Mouse (Mus musculus) liver, embryonic 12.5 days (tissue): ENCODE results near the gene Dctn1. TPM values are rescaled to one million over a fixed set of nuclear protein-coding genes. Genes with fewer than 3 reads are reported as not detected.
A peak's percentile ranks its signal among the peaks of the same experiment; 100 is the strongest.

Experiments
- ATAC-seq: fragments of 200-750 bp; cut with Nextera tagmentation; 2 replicates; pipeline ENCODE4 v1.8.0; 2017; ENCODE audit warnings: moderate number of reproducible peaks, mild to moderate bottlenecking, moderate library complexity
- H3K27ac ChIP-seq: fragments of 300-500 bp; sonication (generic); 2 replicates; pipeline ENCODE4 v1.5.1; 2016; ENCODE audit warnings: mild to moderate bottlenecking
- H3K27me3 ChIP-seq: fragments of 300-500 bp; sonication (generic); replicated peaks from 2 replicates; pipeline ENCODE4 v1.6.1; 2016; ENCODE audit warnings: mild to moderate bottlenecking, moderate library complexity
- H3K36me3 ChIP-seq: fragments of 300-500 bp; sonication (generic); 2 replicates; pipeline ENCODE4 v1.6.1; 2016; ENCODE audit warnings: mild to moderate bottlenecking, moderate library complexity
- H3K4me1 ChIP-seq: fragments of 300-500 bp; sonication (generic); 2 replicates; pipeline ENCODE4 v1.6.1; 2016
- H3K4me2 ChIP-seq: fragments of 300-500 bp; sonication (generic); 2 replicates; pipeline ENCODE4 v1.6.1; 2016; ENCODE audit warnings: mild to moderate bottlenecking, moderate library complexity
- H3K4me3 ChIP-seq: fragments of 300-500 bp; sonication (generic); 2 replicates; pipeline ENCODE4 v1.5.1; 2016; ENCODE audit warnings: mild to moderate bottlenecking, moderate library complexity
- H3K9ac ChIP-seq: fragments of 300-500 bp; sonication (generic); 2 replicates; pipeline ENCODE4 v1.6.1; 2016; ENCODE audit warnings: mild to moderate bottlenecking, moderate library complexity
- H3K9me3 ChIP-seq: fragments of 300-500 bp; sonication (generic); replicated peaks from 2 replicates; pipeline ENCODE4 v1.6.1; 2016; ENCODE audit warnings: mild to moderate bottlenecking, moderate library complexity
- WGBS: fragments of 180-500 bp; shearing (Covaris S2); methylation state at CpG from one replicate; pipeline ENCODE4 v1.1.7; 2016; ENCODE audit not compliant: insufficient replicate concordance; 5-methylcytosine and 5-hydroxymethylcytosine counted together
- polyA plus RNA-seq: library from polyadenylated mRNA; unstranded; fragments of >200 nt; fragmentation: Nextera tagmentation; extraction: Ambion mirVana; gene quantifications from 2 replicates; pipeline ENCODE4 v1.2.1, GENCODE M21; 2016

Dctn1 gene
- polyA plus RNA-seq, 1 experiment from 2014 or later, result 46.9 TPM

GRCm38 (mm10) chr6:83124851-83125312 is 40.8 kb upstream of the Dctn1 start:
- H3K27ac ChIP-seq, result peak overlapping the region; percentile 89
- H3K27me3 ChIP-seq, result no peaks in the 10 kb centered on the region
- no peaks in the 10 kb centered on the region for H3K9me3 ChIP-seq
- H3K36me3 ChIP-seq, result peaks cover 9% of the 10 kb centered on the region
- peaks cover 43% of the 10 kb centered on the region for H3K4me1 ChIP-seq
- H3K4me2 ChIP-seq, result peak overlapping the region; percentile 93
- WGBS, result under 1% methylated on average over 30 of the region's 30 CpGs
- peak overlapping the region; percentile 87 for H3K4me3 ChIP-seq
- peak; percentile 9; the same call in 1 of the 2 replicates for ATAC-seq
- peak overlapping the region; percentile 87 for H3K9ac ChIP-seq

GRCm38 (mm10) chr6:83125331-83125730 is 40.4 kb upstream of the Dctn1 start, which contains the start of gene Ino80b:
Ino80b (minus strand) TSS chr6:83125431.
- Histone ChIP-seq H3K27ac (peak within 1 kb of the TSS; percentile 89), H3K9me3 (no peaks in the 10 kb centered on the region), H3K36me3 (peaks cover 9% of the 10 kb centered on the region), H3K9ac (peak within 1 kb of the TSS; percentile 87), H3K4me2 (peak within 1 kb of the TSS; percentile 93), H3K4me1 (peaks cover 38% of the 10 kb centered on the region), H3K4me3 (peak within 1 kb of the TSS; percentile 87), H3K27me3 (no peaks in the 10 kb centered on the region)
- 30% methylated on average over 5 of the region's 5 CpGs for WGBS
- ATAC-seq, result no peak

- no peak for ATAC-seq
- no peaks in the 10 kb centered on the region for H3K9me3 ChIP-seq
- no peak overlapping the region for H3K9ac ChIP-seq
- H3K4me1 ChIP-seq, result peaks cover 36% of the 10 kb centered on the region
- H3K27ac ChIP-seq, result no peak overlapping the region
- H3K4me3 ChIP-seq, result no peak overlapping the region
- WGBS, result 81% methylated on average over 5 of the region's 5 CpGs
- no peak overlapping the region for H3K4me2 ChIP-seq
- no peaks in the 10 kb centered on the region for H3K27me3 ChIP-seq
- H3K36me3 ChIP-seq, result peaks cover 9% of the 10 kb centered on the region
These were observed 38.3 kb upstream of the Dctn1 start for GRCm38 (mm10) chr6:83127419-83127818.

DNA sequence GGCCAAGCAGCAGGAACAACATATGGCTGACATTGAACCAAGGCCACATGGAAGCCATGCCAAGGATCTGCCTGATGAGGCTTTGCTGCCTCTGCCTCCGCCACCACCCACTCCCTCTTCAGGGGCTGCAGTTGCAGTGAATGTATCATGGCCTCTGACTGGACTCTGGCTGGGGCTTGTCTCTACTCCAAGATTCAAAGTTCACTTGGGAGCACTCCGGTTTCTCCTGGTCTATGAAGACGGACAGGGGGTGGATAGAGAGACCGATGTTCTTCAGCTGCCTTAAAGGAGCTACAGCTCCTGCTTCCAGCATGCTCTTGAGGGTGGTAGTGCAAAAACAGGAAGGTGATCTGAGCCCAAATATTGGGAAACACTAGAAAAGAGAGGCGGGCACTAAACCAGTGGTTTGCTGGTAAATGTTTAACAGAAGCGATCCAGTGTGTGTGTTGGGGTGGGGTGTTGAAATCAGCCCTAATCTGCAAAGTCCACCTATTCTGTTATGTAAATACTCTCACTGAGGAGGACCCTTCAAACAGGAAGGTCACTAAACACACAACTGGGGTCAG is 34.2 kb upstream of the Dctn1 start:
- 53% methylated on average over 6 of the region's 6 CpGs for WGBS
- peaks cover 39% of the 10 kb centered on the region for H3K4me1 ChIP-seq
- peak overlapping the region; percentile 65 for H3K27ac ChIP-seq
- no peaks in the 10 kb centered on the region for H3K9me3 ChIP-seq
- H3K9ac ChIP-seq, result no peak overlapping the region
- peaks cover 28% of the 10 kb centered on the region for H3K27me3 ChIP-seq
- no peak overlapping the region for H3K4me2 ChIP-seq
- no peak overlapping the region for H3K4me3 ChIP-seq
- no peaks in the 10 kb centered on the region for H3K36me3 ChIP-seq
- peak; percentile 42 for ATAC-seq

- no peaks in the 10 kb centered on the region for H3K36me3 ChIP-seq
- H3K27ac ChIP-seq, result peak overlapping the region; percentile 65
- no peak for ATAC-seq
- H3K4me1 ChIP-seq, result peaks cover 47% of the 10 kb centered on the region
- H3K4me2 ChIP-seq, result no peak overlapping the region
- WGBS, result 68% methylated on average over 9 of the region's 9 CpGs
- no peaks in the 10 kb centered on the region for H3K9me3 ChIP-seq
- no peak overlapping the region for H3K4me3 ChIP-seq
- peaks cover 36% of the 10 kb centered on the region for H3K27me3 ChIP-seq
- no peak overlapping the region for H3K9ac ChIP-seq
These were observed 33.4 kb upstream of the Dctn1 start for GRCm38 (mm10) chr6:83132176-83132919.

- Histone ChIP-seq H3K4me3 (no peak overlapping the region), H3K4me2 (no peak overlapping the region), H3K4me1 (peaks cover 66% of the 10 kb centered on the region), H3K9me3 (no peaks in the 10 kb centered on the region), H3K36me3 (no peaks in the 10 kb centered on the region), H3K27me3 (peaks cover 51% of the 10 kb centered on the region), H3K9ac (no peak overlapping the region), H3K27ac (no peak overlapping the region)
- 58% methylated on average over 3 of the region's 3 CpGs for whole genome bisulfite sequencing
- no peak for ATAC-seq
These were observed 31.5 kb upstream of the Dctn1 start for GRCm38 (mm10) chr6:83134226-83134625.

DNA sequence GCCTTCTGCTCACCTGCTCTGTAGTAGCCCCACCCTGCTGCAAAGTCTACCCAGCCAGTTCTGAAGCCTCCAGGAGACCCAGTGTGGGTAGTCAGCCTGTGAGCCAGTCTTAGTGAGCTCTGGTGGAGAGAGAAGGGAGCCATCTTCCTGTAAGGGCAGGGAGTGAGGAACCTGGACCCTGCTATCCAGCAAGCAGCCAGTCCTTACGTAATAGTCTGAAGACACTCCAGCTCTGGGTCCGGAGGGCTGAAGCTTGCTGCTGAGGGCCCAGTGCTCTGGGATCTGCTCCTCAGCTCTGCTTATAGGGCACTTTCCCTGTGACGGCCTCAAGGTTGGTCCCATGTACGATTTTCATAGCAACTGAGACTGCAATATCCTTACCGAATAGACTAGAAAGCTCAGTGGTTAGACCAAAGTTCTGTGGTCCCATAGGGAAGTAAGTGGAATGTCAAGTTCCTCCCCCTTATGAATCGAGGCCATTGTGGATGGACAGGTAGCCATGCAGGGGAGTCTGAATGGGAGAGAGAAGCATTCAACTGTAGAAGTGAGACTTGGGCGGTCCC is 30.7 kb upstream of the Dctn1 start, which contains the start of gene Rtkn:
Rtkn (plus strand) TSS at position 513 of the 563 bp plus-strand sequence.
- H3K4me2 ChIP-seq, result peak within 1 kb of the TSS; percentile 70
- peaks cover 57% of the 10 kb centered on the region for H3K27me3 ChIP-seq
- H3K36me3 ChIP-seq, result no peaks in the 10 kb centered on the region
- 57% methylated on average over 7 of the region's 7 CpGs for WGBS
- H3K27ac ChIP-seq, result peak within 1 kb of the TSS; percentile 83; the same call in 1 of the 2 replicates
- peak within 1 kb of the TSS; percentile 71 for H3K9ac ChIP-seq
- peaks cover 67% of the 10 kb centered on the region for H3K4me1 ChIP-seq
- no peak for ATAC-seq
- H3K4me3 ChIP-seq, result peak within 1 kb of the TSS; percentile 57
- no peaks in the 10 kb centered on the region for H3K9me3 ChIP-seq

GRCm38 (mm10) chr6:83135571-83136161 is 30.1 kb upstream of the Dctn1 start:
- Histone ChIP-seq H3K27ac (0 out of 2 replicates have a peak overlapping the region, but pooled peaks have one; percentile 83), H3K9me3 (no peaks in the 10 kb centered on the region), H3K4me3 (peak overlapping the region; percentile 57), H3K36me3 (no peaks in the 10 kb centered on the region), H3K27me3 (peaks cover 60% of the 10 kb centered on the region), H3K4me1 (peaks cover 67% of the 10 kb centered on the region), H3K4me2 (peak overlapping the region; percentile 70), H3K9ac (peak overlapping the region; percentile 71)
- no peak for ATAC-seq
- WGBS, result 29% methylated on average over 37 of the region's 37 CpGs

DNA sequence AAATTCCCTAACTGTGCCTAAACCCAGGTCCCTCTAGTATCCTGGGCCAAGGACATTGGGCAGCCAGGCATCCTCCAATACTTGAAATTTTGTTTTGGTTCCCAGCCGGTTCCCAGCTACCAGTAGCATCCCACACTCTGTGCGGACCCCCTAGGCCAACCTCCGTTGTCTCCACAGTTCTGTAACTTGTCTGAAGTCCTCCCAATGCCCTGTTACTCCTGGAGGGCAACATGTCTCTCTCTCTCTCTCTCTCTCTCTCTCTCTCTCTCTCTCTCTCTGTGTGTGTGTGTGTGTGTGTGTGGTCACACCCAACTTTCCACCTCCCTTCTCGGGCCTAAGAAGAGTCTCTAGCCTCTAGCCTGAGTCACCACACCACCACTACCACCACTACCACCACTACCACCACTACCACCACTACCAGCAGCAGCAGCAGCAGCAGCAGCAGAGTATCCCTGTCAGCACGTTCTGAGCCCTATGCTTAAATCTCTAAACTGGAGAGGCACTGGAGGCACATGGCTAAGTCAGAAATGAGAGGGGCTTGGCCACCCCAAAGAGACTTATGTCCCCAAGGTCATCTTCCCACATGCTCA is 29.3 kb upstream of the Dctn1 start:
- Histone ChIP-seq H3K27me3 (peaks cover 67% of the 10 kb centered on the region), H3K9ac (peak overlapping the region; percentile 71), H3K27ac (peak overlapping the region; percentile 83), H3K36me3 (no peaks in the 10 kb centered on the region), H3K4me2 (peak overlapping the region; percentile 70), H3K9me3 (no peaks in the 10 kb centered on the region), H3K4me1 (peaks cover 61% of the 10 kb centered on the region), H3K4me3 (peak overlapping the region; percentile 57)
- 32% methylated on average over 5 of the region's 5 CpGs for WGBS
- no peak for ATAC-seq

DNA sequence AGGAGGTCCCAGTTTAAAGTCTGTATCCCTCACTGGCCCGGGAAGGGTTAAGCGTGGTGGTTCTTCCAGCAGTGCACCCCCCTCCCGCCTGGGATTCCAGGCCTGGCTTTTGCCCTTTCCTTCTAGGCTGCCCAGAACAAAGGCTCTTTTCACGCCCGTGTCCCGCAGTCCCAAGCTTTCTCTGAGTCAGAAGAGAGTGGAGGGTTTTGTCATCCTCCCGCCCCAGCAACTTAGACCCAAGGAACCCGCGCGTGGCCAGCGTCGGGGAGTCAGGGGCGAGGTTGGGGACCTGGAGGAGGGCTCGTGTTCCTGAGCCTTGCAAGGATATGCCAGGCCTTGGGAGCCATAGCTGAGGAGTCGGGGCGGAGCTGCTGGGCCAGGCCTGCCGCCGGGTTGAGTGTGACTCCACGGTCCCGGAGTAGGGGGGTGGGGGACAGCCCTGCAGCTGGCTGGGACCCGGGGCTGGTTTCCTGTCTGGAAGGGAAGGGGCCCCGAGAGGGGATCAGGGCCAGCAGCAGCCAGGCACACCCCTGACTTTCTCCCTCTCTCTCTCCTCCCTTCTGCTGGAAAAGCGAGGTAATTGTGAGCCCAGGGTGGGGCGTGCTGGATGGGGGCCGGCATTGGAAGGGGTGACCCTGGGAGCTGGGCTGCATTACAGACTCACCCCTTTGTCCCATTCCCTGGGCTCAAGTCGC is 28.7 kb upstream of the Dctn1 start:
- H3K9ac ChIP-seq, result peak overlapping the region; percentile 71
- peak overlapping the region; percentile 83 for H3K27ac ChIP-seq
- peaks cover 64% of the 10 kb centered on the region for H3K4me1 ChIP-seq
- 4% methylated on average over 26 of the region's 26 CpGs for WGBS
- peak overlapping the region; percentile 70 for H3K4me2 ChIP-seq
- peak overlapping the region; percentile 57 for H3K4me3 ChIP-seq
- no peaks in the 10 kb centered on the region for H3K9me3 ChIP-seq
- peaks cover 74% of the 10 kb centered on the region for H3K27me3 ChIP-seq
- no peaks in the 10 kb centered on the region for H3K36me3 ChIP-seq
- peak; percentile 53 for ATAC-seq

DNA sequence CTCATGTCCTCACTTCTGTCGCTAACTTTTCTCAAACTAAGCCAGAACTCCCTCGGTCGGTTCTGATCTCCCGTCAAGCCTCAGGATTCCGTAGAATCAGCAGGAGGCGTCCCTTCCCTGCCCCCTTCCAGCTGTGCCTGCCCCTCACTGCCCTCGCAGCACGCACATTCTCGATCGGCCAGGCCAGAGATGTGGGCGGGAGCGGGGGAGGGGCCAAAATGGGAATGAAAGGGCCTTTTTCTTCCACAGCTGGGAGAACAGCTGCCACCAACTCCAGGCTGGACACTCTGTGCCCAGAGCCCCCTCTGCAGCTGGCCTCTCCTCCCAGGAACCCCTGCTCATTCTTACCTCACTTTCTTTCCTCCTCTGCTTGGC is 28.2 kb upstream of the Dctn1 start:
- H3K27me3 ChIP-seq, result peaks cover 79% of the 10 kb centered on the region
- peak; percentile 67 for ATAC-seq

More for the DNA sequence above, 28.2 kb upstream of the Dctn1 start:
- Histone ChIP-seq H3K9me3 (no peaks in the 10 kb centered on the region), H3K4me2 (peak overlapping the region; percentile 70), H3K27ac (peak overlapping the region; percentile 83), H3K4me1 (peaks cover 69% of the 10 kb centered on the region), H3K9ac (peak overlapping the region; percentile 71), H3K36me3 (no peaks in the 10 kb centered on the region), H3K4me3 (peak overlapping the region; percentile 57)
- under 1% methylated on average over 12 of the region's 12 CpGs for WGBS
